Mouse (Mus musculus) cerebellum, adult 2 months (tissue): ENCODE measurements around the gene Slc15a4. TPM values are rescaled to one million over a fixed set of nuclear protein-coding genes. Genes with fewer than 3 reads are reported as not detected.

ENCODE experiments used
- DNase-seq, 2 experiments: peaks; one replicate each; pipeline ENCODE4 v3.0.0; 2021
- H3K27ac ChIP-seq: fragments of 200-500 bp; 2 replicates; pipeline ENCODE4 v1.5.1; 2012; ENCODE audit warnings: low read length, control low read depth, inconsistent platforms; ENCODE audit not compliant: insufficient read depth
- H3K27me3 ChIP-seq: fragments of 200-500 bp; 2 replicates; pipeline ENCODE4 v1.6.1; 2012; ENCODE audit warnings: inconsistent platforms, mild to moderate bottlenecking, low read length, moderate library complexity; ENCODE audit not compliant: control insufficient read depth, insufficient read depth
- H3K4me1 ChIP-seq: fragments of 200-500 bp; 2 replicates; pipeline ENCODE4 v1.6.1; 2011; ENCODE audit warnings: low read length; ENCODE audit not compliant: control insufficient read depth, insufficient read depth
- H3K4me3 ChIP-seq: fragments of 200-500 bp; replicated peaks from 2 replicates; pipeline ENCODE3; 2011; ENCODE audit warnings: mild to moderate bottlenecking, low read depth, low read length, control low read depth; ENCODE audit not compliant: insufficient read depth
- CTCF ChIP-seq: fragments of 200-500 bp; IDR thresholded peaks from 2 replicates; pipeline ENCODE4 v1.5.1; 2011; ENCODE audit warnings: low read depth, mild to moderate bottlenecking, control low read depth, low read length, moderate library complexity, borderline replicate concordance; ENCODE audit not compliant: insufficient read depth
- POLR2A ChIP-seq: fragments of 200-500 bp; IDR thresholded peaks from 2 replicates; pipeline ENCODE4 v1.6.1; 2011; ENCODE audit warnings: low read length, control low read depth, borderline replicate concordance; ENCODE audit not compliant: insufficient read depth
- WGBS: fragments of 180-500 bp; shearing (Covaris S2); methylation state at CpG from one replicate; pipeline ENCODE4 v1.1.7; 2018; 5-methylcytosine and 5-hydroxymethylcytosine counted together
- polyA plus RNA-seq: library from polyadenylated mRNA; depleted of rRNA; stranded (reverse); fragments of >200 nt; gene quantifications from 2 replicates; pipeline ENCODE4 v1.2.3, GENCODE M21; 2012

The Slc15a4 gene
- polyA plus RNA-seq, 1 experiment: 24.9 TPM

DNA sequence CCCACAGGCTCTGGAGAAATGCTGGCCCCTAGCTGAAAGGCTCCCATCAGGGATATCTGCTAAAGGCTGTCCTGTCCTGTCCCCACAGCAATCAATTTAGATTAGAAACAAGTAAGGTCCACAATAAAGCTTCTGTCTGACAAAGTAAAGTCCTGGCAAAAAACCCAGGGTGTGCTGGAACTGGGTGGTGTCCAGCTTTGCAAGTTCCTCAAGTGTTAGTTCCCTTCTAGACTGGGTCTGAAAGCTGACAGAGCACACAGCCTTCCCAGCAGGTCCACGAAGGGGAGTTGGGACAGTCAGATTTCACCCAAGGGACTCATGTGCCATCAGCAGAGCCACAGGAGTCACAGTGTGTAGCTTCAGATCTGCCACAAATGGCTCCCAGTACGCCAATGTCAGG, 25.2 kb downstream of the Slc15a4 start:
- H3K27me3 ChIP-seq: no peaks in the 10 kb centered on the region
- H3K4me1 ChIP-seq: peaks cover 6% of the 10 kb centered on the region
- WGBS: 81% methylated on average over 2 of the region's 2 CpGs
- no peak overlapping the region for H3K4me3 ChIP-seq
- DNase-seq: no peak
- 0 out of 2 replicates have a peak overlapping the region, but pooled peaks have one; percentile 16 for H3K27ac ChIP-seq
- no peak for TF ChIP-seq POLR2A
- TF ChIP-seq CTCF: no peak

DNA sequence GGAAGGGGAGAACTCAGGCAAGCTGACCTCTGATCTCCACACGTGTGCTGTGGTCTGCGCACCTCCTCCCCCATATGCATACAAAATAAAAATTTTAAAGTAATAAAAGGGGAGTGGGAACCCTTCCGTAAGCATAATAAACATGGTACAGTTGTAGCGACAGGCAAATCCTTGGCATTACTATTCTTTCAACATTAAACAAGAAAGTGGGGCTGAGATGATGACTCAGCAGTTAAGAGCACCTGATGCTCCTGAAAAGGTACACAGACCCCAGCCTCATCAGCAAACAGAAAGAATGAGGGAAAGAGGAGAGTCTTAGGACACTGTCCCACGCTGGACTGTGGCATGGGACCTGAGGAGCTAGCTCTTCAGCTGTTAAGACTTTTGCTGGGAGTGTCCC, 29.7 kb downstream of the Slc15a4 start:
- 91% methylated on average over 5 of the region's 5 CpGs for WGBS
- H3K27me3 ChIP-seq: no peaks in the 10 kb centered on the region
- H3K27ac ChIP-seq: no peak overlapping the region
- DNase-seq: no peak
- H3K4me1 ChIP-seq: peaks cover 8% of the 10 kb centered on the region
- no peak overlapping the region for H3K4me3 ChIP-seq
- TF ChIP-seq POLR2A: no peak
- TF ChIP-seq CTCF: no peak

DNA sequence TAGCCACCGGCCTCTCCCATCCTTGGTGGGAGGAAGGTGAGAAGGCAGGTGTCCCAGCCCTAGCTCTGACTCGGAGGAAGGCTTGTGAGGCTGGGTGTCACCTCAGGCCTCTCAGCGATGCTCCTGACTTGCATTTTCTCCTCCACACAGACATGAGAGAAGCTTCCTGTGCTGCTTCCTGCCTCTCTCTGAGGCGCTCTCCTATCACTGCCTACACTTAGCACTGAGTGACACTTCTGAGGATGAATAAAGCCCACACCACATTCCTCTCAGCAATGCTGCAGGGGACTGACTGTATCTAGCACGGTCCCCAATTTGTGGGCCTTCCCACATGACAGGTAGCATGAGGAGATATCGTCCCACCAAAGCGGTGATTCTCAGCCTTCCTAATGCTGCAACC, 35.8 kb downstream of the Slc15a4 start:
- no peak overlapping the region; the same call in 1 of the 2 replicates for H3K27ac ChIP-seq
- WGBS: 77% methylated on average over 7 of the region's 7 CpGs
- H3K4me1 ChIP-seq: peaks cover 14% of the 10 kb centered on the region
- no peak for DNase-seq
- TF ChIP-seq CTCF (no peak), POLR2A (no peak)
- no peaks in the 10 kb centered on the region for H3K27me3 ChIP-seq
- no peak overlapping the region for H3K4me3 ChIP-seq

DNA sequence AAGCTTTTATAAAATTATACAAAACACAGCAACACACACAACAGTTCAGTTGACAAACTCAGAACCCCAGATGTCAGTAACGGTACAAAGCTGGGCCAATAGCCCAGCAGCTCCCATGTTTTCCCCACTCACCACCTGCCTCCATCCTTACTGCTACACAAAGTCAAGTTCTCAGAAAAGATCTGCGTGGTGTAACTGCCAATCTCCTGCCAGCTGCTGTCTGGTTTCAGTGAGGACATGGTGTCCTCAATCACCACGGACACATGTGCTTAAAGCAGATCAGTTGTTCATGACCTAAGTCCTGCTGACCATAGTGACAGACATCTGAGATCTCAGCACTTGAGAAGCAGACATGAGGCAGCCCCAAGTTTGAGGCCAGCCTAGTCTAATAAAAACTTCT, 37.0 kb downstream of the Slc15a4 start:
- TF ChIP-seq CTCF (no peak), POLR2A (no peak)
- H3K4me1 ChIP-seq: peaks cover 14% of the 10 kb centered on the region
- no peak overlapping the region for H3K27ac ChIP-seq
- WGBS: 53% methylated on average over 3 of the region's 3 CpGs
- no peak for DNase-seq
- H3K4me3 ChIP-seq: no peak overlapping the region
- no peaks in the 10 kb centered on the region for H3K27me3 ChIP-seq

DNA sequence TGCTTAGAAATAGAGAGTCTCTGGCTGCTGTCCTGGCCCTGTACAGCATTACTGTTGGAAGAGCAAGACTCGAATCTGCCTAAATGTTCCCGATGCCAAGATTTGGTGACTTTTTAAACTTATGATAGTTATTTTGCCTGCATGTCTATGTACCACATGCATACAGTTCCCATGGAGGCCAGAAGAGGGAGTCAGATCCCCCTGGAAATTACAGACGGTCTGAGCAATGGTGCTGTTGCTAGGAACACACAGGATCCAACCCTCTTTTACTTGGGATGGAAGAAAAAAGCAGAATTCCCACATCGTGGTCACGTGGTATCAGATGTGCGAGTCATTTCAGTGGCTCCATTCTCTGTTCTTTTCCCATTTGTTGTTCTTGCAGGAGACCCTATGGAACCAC, 39.8 kb downstream of the Slc15a4 start:
- Histone ChIP-seq H3K27me3 (no peaks in the 10 kb centered on the region), H3K4me1 (peaks cover 4% of the 10 kb centered on the region), H3K4me3 (no peak overlapping the region), H3K27ac (no peak overlapping the region)
- 74% methylated on average over 6 of the region's 6 CpGs for WGBS
- DNase-seq: no peak
- TF ChIP-seq CTCF (peak; percentile 45), POLR2A (no peak)

DNA sequence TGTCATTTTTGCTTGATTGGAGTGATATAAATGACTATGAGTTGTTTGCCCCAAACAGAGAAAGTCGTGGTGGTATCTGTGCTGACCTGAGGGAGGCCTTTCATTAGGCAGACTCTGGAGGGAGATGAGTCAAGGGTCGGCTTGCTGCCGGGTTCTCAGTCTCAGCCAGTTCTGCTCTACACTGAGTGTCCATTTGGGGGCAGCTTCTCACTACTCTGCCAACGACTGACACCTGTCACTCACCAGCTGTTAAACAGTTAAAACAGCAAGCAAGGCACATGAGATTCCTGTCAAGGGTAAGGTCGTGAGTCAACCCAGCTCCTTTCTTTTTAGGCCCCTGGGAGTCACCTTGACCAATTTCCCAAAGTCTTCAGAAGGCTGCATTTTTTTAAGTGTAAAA, 40.3 kb downstream of the Slc15a4 start:
- Histone ChIP-seq H3K27ac (no peak overlapping the region), H3K27me3 (no peaks in the 10 kb centered on the region), H3K4me3 (no peak overlapping the region), H3K4me1 (no peaks in the 10 kb centered on the region)
- 50% methylated on average over 5 of the region's 5 CpGs for WGBS
- no peak for DNase-seq
- TF ChIP-seq CTCF: no peak
- no peak for TF ChIP-seq POLR2A

DNA sequence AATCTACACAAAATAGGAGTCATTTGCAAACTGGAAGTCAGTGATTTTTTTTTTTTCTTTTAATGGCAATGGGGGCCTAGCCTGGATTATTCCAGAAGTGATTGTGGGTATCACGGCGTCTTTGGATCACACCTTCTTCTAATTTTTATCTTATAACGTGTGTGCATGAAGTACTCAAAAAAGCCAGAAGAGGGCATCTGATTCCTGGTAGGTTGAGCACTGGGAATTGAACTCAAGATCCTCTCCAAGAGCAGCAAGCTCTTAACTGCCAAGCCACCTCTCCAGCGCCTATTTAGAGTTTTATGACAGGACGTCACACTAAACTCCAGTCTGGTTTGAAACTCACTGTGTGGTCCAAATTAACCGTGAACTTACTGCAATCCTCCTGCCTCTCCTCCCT, 44.8 kb downstream of the Slc15a4 start:
- DNase-seq: no peak
- no peak for TF ChIP-seq POLR2A
- no peak for TF ChIP-seq CTCF
- Histone ChIP-seq H3K27me3 (no peaks in the 10 kb centered on the region), H3K4me3 (no peak overlapping the region), H3K4me1 (no peaks in the 10 kb centered on the region), H3K27ac (no peak overlapping the region)
- WGBS: 53% methylated on average over 6 of the region's 6 CpGs

DNA sequence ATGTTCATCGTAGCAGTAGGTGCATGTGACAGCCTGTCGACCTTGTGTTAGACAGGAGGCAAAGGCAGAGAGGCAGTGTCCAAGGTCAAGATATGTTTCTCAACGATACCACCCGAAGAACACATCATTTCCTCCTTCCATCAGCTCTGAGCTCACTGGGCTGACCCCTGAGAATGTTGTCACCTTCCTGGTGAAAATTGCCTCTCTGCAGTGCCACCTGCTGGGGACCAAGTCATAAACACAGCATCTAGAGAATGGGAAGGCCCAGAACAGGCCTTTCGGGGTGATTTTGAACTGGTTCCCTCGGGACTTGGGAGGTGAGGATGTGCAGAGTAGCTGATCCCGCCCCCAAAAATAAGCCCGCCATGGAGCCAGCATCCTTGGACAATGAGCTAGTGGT, 49.0 kb downstream of the Slc15a4 start:
- WGBS: 88% methylated on average over 8 of the region's 8 CpGs
- no peak overlapping the region for H3K4me3 ChIP-seq
- DNase-seq: peak in 1 of 2 experiments; percentile 22
- H3K27ac ChIP-seq: no peak overlapping the region
- no peaks in the 10 kb centered on the region for H3K27me3 ChIP-seq
- no peaks in the 10 kb centered on the region for H3K4me1 ChIP-seq
- TF ChIP-seq POLR2A: no peak
- peak; percentile 24; the same call in 1 of the 2 replicates for TF ChIP-seq CTCF

DNA sequence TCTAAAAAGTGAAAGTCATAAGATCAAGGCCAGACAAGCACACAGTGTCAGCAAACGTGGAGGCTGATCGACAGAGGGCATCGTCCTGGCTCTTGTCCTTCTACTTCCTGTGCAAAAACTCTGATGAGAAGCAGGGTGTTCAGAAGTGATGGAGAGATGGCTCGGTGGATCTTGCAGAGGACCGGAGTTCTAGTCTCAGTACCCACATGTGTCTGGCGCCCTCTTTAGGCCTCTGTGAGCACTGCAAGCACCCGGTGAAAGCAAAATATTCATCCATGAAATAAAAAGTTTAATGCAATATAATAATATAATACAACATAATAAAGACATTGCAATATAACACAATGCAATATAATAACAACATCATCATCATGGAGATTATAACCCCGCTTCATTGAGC, 55.3 kb downstream of the Slc15a4 start:
- no peaks in the 10 kb centered on the region for H3K4me1 ChIP-seq
- no peaks in the 10 kb centered on the region for H3K27me3 ChIP-seq
- WGBS: 27% methylated on average over 8 of the region's 8 CpGs
- no peak overlapping the region for H3K4me3 ChIP-seq
- peak; percentile 85 for TF ChIP-seq CTCF
- no peak for TF ChIP-seq POLR2A
- no peak overlapping the region for H3K27ac ChIP-seq
- DNase-seq: peak; percentile 43 to 52
